Mouse (Mus musculus): ENCODE data around the gene Myog. TPM values are rescaled to one million over a fixed set of nuclear protein-coding genes. Genes with fewer than 3 reads are reported as not detected.
"Not testable (repeated sequence)": the region's sequence is repeated elsewhere in the genome, so short reads cannot be mapped to it uniquely, and the experiment has no call there.

Myog gene
- total RNA-seq (2021) = not detected
- long read RNA-seq, experiment 1 = 0 reads
- long read RNA-seq, experiment 2 = 0 reads

GRCm38 (mm10) chr1:134289598-134290099, at the start of gene Myog:
Gene Myog, plus strand, starts transcription at chr1:134289989.
- intact Hi-C loops (cut with DNase I) = no loop called here
- TF ChIP-seq CTCF (IDR thresholded peaks at IDR 0.05) = no peak
- Histone ChIP-seq H3K4me3 (no peak within 1 kb of the TSS), H3K27ac (no peak within 1 kb of the TSS)
- no peak for DNase-seq (ENCODE audit: extremely low spot score in 1 of 2, low spot score in 2 of 2)

- Histone ChIP-seq H3K27ac (peak overlapping the region; percentile 83), H3K4me3 (no peak overlapping the region)
- intact Hi-C loops (cut with DNase I) = loop anchor here (1.0 to 2.0 kb wide), 2 partner anchors 39 to 44 kb away; no protein-coding TSS in a partner anchor
- no peak for TF ChIP-seq CTCF (IDR thresholded peaks at IDR 0.05)
- no peak for DNase-seq (ENCODE audit: extremely low spot score in 1 of 2, low spot score in 2 of 2)
Measured at GRCm38 (mm10) chr1:134240701-134241100, 49.1 kb upstream of the Myog start.

DNA sequence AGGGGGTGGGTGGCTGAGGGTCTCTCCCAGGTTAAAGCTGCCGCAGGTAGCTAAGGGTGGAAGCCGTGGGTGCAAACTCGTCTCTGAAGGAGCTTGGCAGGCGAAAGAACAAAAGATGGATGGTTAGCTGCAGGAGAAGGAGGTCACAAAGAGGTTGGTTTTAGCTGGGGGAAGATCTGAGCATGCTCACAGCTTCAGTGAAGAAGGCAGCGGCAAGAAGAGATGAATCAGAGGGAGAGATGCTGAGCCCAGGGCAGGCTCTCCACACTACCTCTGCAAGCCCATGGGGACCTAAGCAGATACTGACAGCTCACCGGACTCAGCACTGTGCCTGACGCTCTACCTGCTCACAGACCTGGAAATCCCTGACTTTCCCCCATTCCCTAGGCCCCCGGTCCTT, 48.5 kb upstream of the Myog start:
- DNase-seq (ENCODE audit: extremely low spot score in 1 of 2, low spot score in 2 of 2) = no peak
- intact Hi-C loops (cut with DNase I) = loop anchor here (2.0 kb wide), 1 partner anchor 44 kb away; no protein-coding TSS in a partner anchor
- peak overlapping the region; percentile 83 for H3K27ac ChIP-seq
- TF ChIP-seq CTCF (IDR thresholded peaks at IDR 0.05) = no peak
- H3K4me3 ChIP-seq = no peak overlapping the region

DNA sequence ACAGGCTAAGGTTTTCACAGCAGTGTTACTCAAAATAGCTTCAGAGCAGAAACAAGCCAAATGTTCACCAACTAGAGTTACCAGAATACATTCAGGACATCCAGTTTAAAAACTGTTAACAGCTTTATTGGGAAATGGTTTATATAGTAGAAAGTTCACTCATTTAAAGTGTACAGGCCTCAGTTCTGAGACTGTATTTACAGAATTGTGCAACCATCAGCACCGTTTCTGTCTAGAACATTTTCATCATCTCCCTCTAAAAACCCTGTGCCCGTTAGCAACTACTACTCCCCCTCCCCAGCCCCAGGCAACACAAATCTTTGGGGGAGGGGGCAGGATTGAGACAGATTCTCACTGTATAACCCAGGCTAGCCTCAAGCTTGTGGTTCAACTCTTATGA, 47.5 kb upstream of the Myog start:
- intact Hi-C loops (cut with DNase I) = no loop called here
- no peak overlapping the region for H3K4me3 ChIP-seq
- H3K27ac ChIP-seq = peak overlapping the region; percentile 83; the same call in 1 of the 2 replicates
- DNase-seq (ENCODE audit: extremely low spot score in 1 of 2, low spot score in 2 of 2) = no peak
- TF ChIP-seq CTCF (IDR thresholded peaks at IDR 0.05) = no peak

- H3K4me3 ChIP-seq = no peak overlapping the region
- no peak for TF ChIP-seq CTCF (IDR thresholded peaks at IDR 0.05)
- no peak overlapping the region for H3K27ac ChIP-seq
- DNase-seq (ENCODE audit: extremely low spot score in 1 of 2, low spot score in 2 of 2) = no peak
- intact Hi-C loops (cut with DNase I) = no loop called here
Measured at GRCm38 (mm10) chr1:134243505-134243904, 46.3 kb upstream of the Myog start.

DNA sequence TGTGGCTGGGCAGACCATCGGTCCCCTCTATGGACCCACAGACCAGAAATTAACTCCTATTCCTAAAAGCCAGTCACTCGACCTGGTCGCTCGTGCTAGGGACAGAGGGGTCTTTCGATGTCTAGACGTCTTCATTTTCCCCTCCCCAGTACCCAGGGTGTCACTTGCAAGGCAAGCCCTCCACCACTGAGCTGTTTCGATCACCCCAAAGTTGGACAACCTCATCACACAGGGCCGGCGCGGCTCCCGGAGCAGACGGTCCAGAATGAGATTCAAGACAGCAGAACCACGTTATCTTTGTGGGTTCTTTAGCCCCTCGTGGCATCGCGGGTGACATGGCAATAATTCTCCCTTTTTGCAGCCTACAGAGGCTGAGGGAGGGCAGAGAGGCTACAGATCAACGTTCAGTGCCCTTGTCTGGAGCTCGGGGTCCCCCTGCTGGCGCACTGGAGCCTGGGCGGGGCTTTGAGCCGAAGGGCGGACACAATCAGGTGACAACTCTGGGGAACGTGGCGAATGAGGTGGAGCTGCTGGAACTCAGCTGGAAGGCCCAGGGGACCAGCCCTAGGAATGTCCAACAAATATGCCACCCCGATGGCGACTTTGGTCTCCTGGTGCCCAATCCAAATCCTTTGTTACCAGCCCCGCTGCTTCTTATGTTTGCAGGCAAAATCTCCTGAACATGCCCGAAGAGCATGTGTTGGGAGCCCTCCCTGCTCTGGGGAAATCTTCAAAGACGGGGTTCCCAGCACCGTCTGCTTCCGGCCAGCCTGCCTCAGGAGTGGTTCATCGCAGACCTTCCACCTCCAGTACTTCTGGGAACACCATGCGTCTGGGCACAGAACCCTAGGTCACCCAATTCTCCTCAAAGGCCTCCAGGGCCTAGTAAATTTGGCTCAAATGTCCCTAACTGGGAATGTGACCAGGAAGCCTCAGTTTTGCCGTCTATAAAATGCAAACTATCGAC, 45.6 kb upstream of the Myog start:
- peak; percentile 90 to 94 for DNase-seq (ENCODE audit: extremely low spot score in 1 of 2, low spot score in 2 of 2)
- TF ChIP-seq CTCF (IDR thresholded peaks at IDR 0.05) = peak; percentile 90
- no peak overlapping the region for H3K27ac ChIP-seq
- H3K4me3 ChIP-seq = 0 out of 2 replicates have a peak overlapping the region, but pooled peaks have one; percentile 20
- intact Hi-C loops (cut with DNase I) = loop anchor here (1.0 to 2.0 kb wide), 2 partner anchors 89 to 93 kb away; partner anchors contain the start of gene Ppfia4

- no peak overlapping the region for H3K27ac ChIP-seq
- no peak overlapping the region for H3K4me3 ChIP-seq
- no peak for TF ChIP-seq CTCF (IDR thresholded peaks at IDR 0.05)
- intact Hi-C loops (cut with DNase I) = loop anchor here (2.0 kb wide), 1 partner anchor 88 kb away; the partner anchor contains the start of gene Ppfia4
- no peak for DNase-seq (ENCODE audit: extremely low spot score in 1 of 2, low spot score in 2 of 2)
Measured at GRCm38 (mm10) chr1:134245004-134245717, 44.6 kb upstream of the Myog start.

DNA sequence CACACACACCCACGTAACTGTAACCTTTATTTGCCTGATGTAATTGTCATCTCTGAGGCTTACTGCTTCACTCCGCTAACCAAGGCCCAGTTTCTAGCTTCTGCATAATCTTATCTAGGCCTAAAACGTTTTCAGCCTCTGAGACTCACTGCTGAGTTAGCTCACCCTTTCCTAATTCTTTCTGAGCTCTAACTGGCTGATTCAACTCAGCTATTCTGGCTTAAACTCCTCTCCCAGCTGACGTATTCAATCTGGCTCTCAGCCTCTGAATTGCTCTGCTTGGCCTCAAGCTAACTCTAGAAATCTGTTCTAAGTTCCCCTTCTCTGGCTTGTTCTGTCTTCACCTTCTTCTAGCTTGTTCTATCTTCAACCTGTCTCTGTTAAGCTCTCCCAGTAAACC, 43.2 kb upstream of the Myog start:
- no peak for DNase-seq (ENCODE audit: extremely low spot score in 1 of 2, low spot score in 2 of 2)
- H3K27ac ChIP-seq = no peak overlapping the region
- H3K4me3 ChIP-seq = no peak overlapping the region
- intact Hi-C loops (cut with DNase I) = no loop called here
- no peak for TF ChIP-seq CTCF (IDR thresholded peaks at IDR 0.05)

DNA sequence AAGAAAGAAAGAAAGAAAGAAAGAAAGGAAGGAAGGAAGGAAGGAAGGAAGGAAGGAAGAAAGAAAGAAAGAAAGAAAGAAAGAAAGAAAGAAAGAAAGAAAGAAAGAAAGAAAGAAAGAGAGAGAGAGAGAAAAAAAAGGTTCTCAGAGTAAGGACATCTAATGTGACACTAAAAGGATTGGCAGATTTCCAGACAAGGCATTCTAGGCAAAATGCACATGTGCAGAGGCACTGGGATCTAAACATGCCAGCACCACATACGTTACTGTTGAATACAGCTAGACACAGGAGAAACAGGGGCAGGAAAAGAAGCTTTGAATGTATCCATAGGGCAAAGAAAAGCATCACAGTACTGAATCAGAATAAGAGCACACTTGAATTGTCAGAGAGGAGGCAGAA, 40.1 kb upstream of the Myog start:
- not testable (repeated sequence) for H3K4me3 ChIP-seq; H3K27ac ChIP-seq; DNase-seq (ENCODE audit: extremely low spot score in 1 of 2, low spot score in 2 of 2)
- intact Hi-C loops (cut with DNase I) = loop anchor here (5.0 kb wide), 1 partner anchor 73 kb away; no protein-coding TSS in a partner anchor

GRCm38 (mm10) chr1:134264341-134264740, 25.4 kb upstream of the Myog start:
- no peak for TF ChIP-seq CTCF (IDR thresholded peaks at IDR 0.05)
- DNase-seq (ENCODE audit: extremely low spot score in 1 of 2, low spot score in 2 of 2) = no peak
- Histone ChIP-seq H3K4me3 (no peak overlapping the region), H3K27ac (no peak overlapping the region)
- intact Hi-C loops (cut with DNase I) = no loop called here

- no peak for TF ChIP-seq CTCF (IDR thresholded peaks at IDR 0.05)
- H3K4me3 ChIP-seq = no peak overlapping the region
- DNase-seq (ENCODE audit: extremely low spot score in 1 of 2, low spot score in 2 of 2) = no peak
- H3K27ac ChIP-seq = no peak overlapping the region
- intact Hi-C loops (cut with DNase I) = no loop called here
Measured at GRCm38 (mm10) chr1:134265797-134266196, 24.0 kb upstream of the Myog start.

- intact Hi-C loops (cut with DNase I) = no loop called here
- H3K4me3 ChIP-seq = no peak overlapping the region
- no peak overlapping the region for H3K27ac ChIP-seq
- no peak for DNase-seq (ENCODE audit: extremely low spot score in 1 of 2, low spot score in 2 of 2)
- no peak for TF ChIP-seq CTCF (IDR thresholded peaks at IDR 0.05)
Measured at GRCm38 (mm10) chr1:134270026-134270425, 19.8 kb upstream of the Myog start.
